Mouse (Mus musculus) adrenal gland, adult 18-20 months (tissue): ENCODE results near the gene Zyg11b. TPM values are rescaled to one million over a fixed set of nuclear protein-coding genes. Genes with fewer than 3 reads are reported as not detected.

Experiments
- DNase-seq, 2 experiments: peaks; one replicate each; pipeline ENCODE4 v3.0.0; 2021 to 2022; ENCODE audit warnings: low spot score in 2 of 2
- total RNA-seq, 2 experiments: library from RNA; stranded (reverse); gene quantifications; 1 replicate in 1 of 2; 2 replicates in 1 of 2; pipeline ENCODE4 v1.2.3; 2021

Gene Zyg11b
- total RNA-seq, 2 experiments from 2014 or later = 28.8 to 43.9 TPM

DNA sequence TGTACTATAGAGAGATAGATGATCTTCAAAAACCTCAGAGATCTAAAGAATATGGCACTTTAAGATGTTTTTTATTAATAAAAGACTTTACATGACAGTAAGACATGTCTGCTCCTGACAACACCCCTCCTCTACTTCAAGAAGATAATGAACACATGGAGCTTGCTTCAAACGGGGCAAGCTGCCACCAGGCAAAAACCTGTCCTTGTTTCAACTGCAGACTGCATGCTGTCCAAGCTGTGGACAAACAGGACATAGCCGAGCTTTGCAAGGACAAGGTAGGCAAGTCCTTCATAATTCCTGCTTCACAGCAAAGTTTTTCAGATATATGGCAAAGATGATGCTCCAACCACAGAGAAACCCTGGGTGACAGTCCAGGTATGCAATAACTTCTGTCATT lies 101.7 kb downstream of the Zyg11b start:
- no peak for DNase-seq

DNA sequence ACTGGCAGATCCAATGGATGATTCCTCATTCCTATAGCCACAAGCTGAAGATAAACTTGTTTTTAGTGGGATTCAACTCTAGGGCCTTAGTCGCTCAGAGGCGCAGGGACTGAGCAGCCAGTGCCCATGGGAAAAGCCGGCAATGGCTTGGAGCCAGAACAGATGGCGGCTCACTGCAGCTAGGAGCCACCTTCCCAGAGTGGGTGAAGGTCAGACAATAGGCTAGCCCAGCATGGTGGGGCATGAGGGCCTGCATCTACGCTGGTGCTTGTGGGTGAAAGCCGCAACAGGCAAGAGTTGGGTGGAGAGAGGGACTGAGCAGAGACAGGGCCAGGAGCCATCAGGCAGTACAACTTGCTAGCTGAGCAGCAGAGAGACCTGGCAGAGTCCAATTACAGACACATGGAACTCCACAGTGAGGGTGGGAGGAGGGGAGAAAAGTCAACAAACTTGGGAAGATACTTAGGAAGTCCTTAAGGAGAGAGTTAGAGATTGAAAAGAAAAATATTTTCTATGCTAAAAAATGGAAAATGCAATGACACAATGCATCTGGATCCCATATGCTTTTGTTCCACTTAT lies 104.5 kb downstream of the Zyg11b start:
- peak in 1 of 2 experiments; percentile 24 for DNase-seq

- DNase-seq = no peak
Measured at GRCm38 (mm10) chr4:108192821-108193323, 108.0 kb downstream of the Zyg11b start.

DNA sequence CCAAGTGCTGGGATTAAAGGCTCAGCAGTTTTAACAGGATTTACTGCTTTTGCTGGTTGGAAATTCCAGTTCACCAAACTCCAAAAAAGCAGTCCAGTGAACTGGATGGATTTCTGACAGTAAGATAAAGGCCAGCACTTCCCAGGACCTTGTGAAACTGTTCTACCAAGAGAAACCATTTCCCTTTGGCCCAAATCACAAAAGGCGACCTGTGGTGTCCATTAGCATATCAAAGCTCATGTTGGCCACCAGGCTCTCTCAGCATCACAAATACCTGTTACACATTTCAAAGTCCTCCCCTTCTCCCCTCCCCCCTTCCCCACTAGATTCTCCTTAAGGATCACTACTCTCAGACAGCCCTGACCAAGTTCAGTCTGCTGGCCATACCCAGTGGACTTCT lies 118.6 kb downstream of the Zyg11b start:
- no peak for DNase-seq

Other genes with a start within 250 kb of the Zyg11b start
- 10 to 100 TPM in 1 of 2 experiments, 1 to 10 TPM in 1; 7.1 to 15.1 TPM for gene Podn, start 204.7 kb downstream of the Zyg11b start, total RNA-seq
- 100 to 1,000 TPM; 336 to 431 TPM for gene Scp2, start 156.1 kb downstream of the Zyg11b start, total RNA-seq
- 10 to 100 TPM; 22.3 to 22.8 TPM for gene Echdc2, start 135.7 kb downstream of the Zyg11b start, total RNA-seq
- 1 to 10 TPM in 1 of 2 experiments, under 1 TPM in 1; 0.36 to 1.0 TPM for gene Zyg11a, start 83.0 kb downstream of the Zyg11b start, total RNA-seq
- gene Coa7, start 27.0 kb upstream of the Zyg11b start, total RNA-seq = 10 to 100 TPM; 40.6 to 42.5 TPM
- 1 to 10 TPM; 3.2 to 7.0 TPM for gene Shisal2a, start 82.3 kb upstream of the Zyg11b start, total RNA-seq
- gene Gpx7, start 105.9 kb upstream of the Zyg11b start, total RNA-seq = 1 to 10 TPM; 4.3 TPM
- gene Tut4, start 158.3 kb upstream of the Zyg11b start, total RNA-seq = 10 to 100 TPM; 16.7 to 20.0 TPM